Mouse (Mus musculus) megakaryocyte, embryonic 14.5 days (primary cell): ENCODE results near the gene Spon1.

Source experiments
- FLI1 ChIP-seq: IDR thresholded peaks from 2 replicates; pipeline ENCODE4 v1.6.1; 2012; ENCODE audit warnings: low read length, inconsistent platforms, mixed read lengths
- GATA1 ChIP-seq: IDR thresholded peaks from 3 replicates; pipeline ENCODE4 v1.6.1; 2012; ENCODE audit warnings: mixed read lengths, low read length, inconsistent platforms, borderline replicate concordance

- no peak for TF ChIP-seq GATA1
- TF ChIP-seq FLI1 = no peak
Observed at GRCm38 (mm10) chr7:113861964-113862363, 96.2 kb downstream of the Spon1 start.
